Mouse (Mus musculus) testis, adult 2 months (tissue): ENCODE measurements around the gene Tsc2. TPM values are rescaled to one million over a fixed set of nuclear protein-coding genes. Genes with fewer than 3 reads are reported as not detected.

ENCODE experiments used
- H3K27ac ChIP-seq: fragments of 200-500 bp; 2 replicates; pipeline ENCODE4 v1.5.1; 2012; ENCODE audit warnings: low read depth, low read length; ENCODE audit not compliant: control insufficient read depth, insufficient read depth
- H3K27me3 ChIP-seq: fragments of 200-500 bp; 2 replicates; pipeline ENCODE4 v1.6.1; 2012; ENCODE audit warnings: mild to moderate bottlenecking, low read length, moderate library complexity; ENCODE audit not compliant: control insufficient read depth, insufficient read depth
- H3K36me3 ChIP-seq: fragments of 200-500 bp; 2 replicates; pipeline ENCODE4 v1.6.1; 2012; ENCODE audit warnings: mild to moderate bottlenecking, low read length; ENCODE audit not compliant: control insufficient read depth, insufficient read depth
- H3K4me1 ChIP-seq: fragments of 200-500 bp; 2 replicates; pipeline ENCODE4 v1.6.1; 2012; ENCODE audit warnings: low read length; ENCODE audit not compliant: control insufficient read depth, insufficient read depth
- H3K4me3 ChIP-seq: fragments of 200-500 bp; 2 replicates; pipeline ENCODE4 v1.5.1; 2012; ENCODE audit warnings: low read depth, mild to moderate bottlenecking, low read length, moderate library complexity, mixed read lengths; ENCODE audit not compliant: control insufficient read depth
- CTCF ChIP-seq: fragments of 200-500 bp; IDR thresholded peaks from 2 replicates; pipeline ENCODE4 v1.5.1; 2012; ENCODE audit warnings: low read depth, mild to moderate bottlenecking, inconsistent platforms, low read length, moderate library complexity; ENCODE audit not compliant: control insufficient read depth, insufficient read depth, insufficient replicate concordance
- POLR2A ChIP-seq: fragments of 200-500 bp; IDR thresholded peaks from 2 replicates; pipeline ENCODE4 v1.6.1; 2012; ENCODE audit warnings: low read depth, mild to moderate bottlenecking, inconsistent platforms, low read length, moderate library complexity; ENCODE audit not compliant: control insufficient read depth
- polyA plus RNA-seq: library from polyadenylated mRNA; depleted of rRNA; stranded (reverse); fragments of >200 nt; gene quantifications from 2 replicates; pipeline ENCODE4 v1.2.3, GENCODE M21; 2012

Gene Tsc2
- polyA plus RNA-seq, 1 experiment = 41.6 TPM

- TF ChIP-seq CTCF = no peak
- no peak; the same call in 1 of the 2 replicates for TF ChIP-seq POLR2A
- no peaks in the 10 kb centered on the region for H3K27me3 ChIP-seq
These were observed 501 bp upstream of the Tsc2 start for GRCm38 (mm10) chr17:24632813-24633449.

GRCm38 (mm10) chr17:24630072-24630471, 2.4 kb downstream of the Tsc2 start:
- H3K4me1 ChIP-seq = peaks cover 13% of the 10 kb centered on the region
- H3K36me3 ChIP-seq = no peaks in the 10 kb centered on the region
- TF ChIP-seq POLR2A = no peak
- no peaks in the 10 kb centered on the region for H3K27me3 ChIP-seq
- H3K27ac ChIP-seq = no peak overlapping the region
- H3K4me3 ChIP-seq = no peak overlapping the region

More at GRCm38 (mm10) chr17:24632813-24633449, 501 bp upstream of the Tsc2 start:
- H3K4me1 ChIP-seq = peaks cover 13% of the 10 kb centered on the region
- peak overlapping the region; percentile 75 for H3K27ac ChIP-seq
- no peaks in the 10 kb centered on the region for H3K36me3 ChIP-seq
- H3K4me3 ChIP-seq = peak overlapping the region; percentile 86

GRCm38 (mm10) chr17:24628646-24629045, 3.8 kb downstream of the Tsc2 start:
- Histone ChIP-seq H3K36me3 (no peaks in the 10 kb centered on the region), H3K27ac (no peak overlapping the region)
- TF ChIP-seq CTCF = peak; percentile 96; the same call in 1 of the 2 replicates
- TF ChIP-seq POLR2A = no peak

GRCm38 (mm10) chr17:24625472-24625871, 7.0 kb downstream of the Tsc2 start:
- H3K4me1 ChIP-seq = no peaks in the 10 kb centered on the region
- no peak overlapping the region for H3K4me3 ChIP-seq
- H3K36me3 ChIP-seq = no peaks in the 10 kb centered on the region
- H3K27ac ChIP-seq = no peak overlapping the region
- no peaks in the 10 kb centered on the region for H3K27me3 ChIP-seq
- TF ChIP-seq CTCF = no peak
- TF ChIP-seq POLR2A = no peak

More at GRCm38 (mm10) chr17:24628646-24629045, 3.8 kb downstream of the Tsc2 start:
- Histone ChIP-seq H3K4me3 (no peak overlapping the region), H3K4me1 (peaks cover 13% of the 10 kb centered on the region), H3K27me3 (no peaks in the 10 kb centered on the region)

- no peaks in the 10 kb centered on the region for H3K4me1 ChIP-seq
- no peak overlapping the region for H3K27ac ChIP-seq
- TF ChIP-seq POLR2A (no peak), CTCF (no peak)
- no peaks in the 10 kb centered on the region for H3K27me3 ChIP-seq
- H3K36me3 ChIP-seq = no peaks in the 10 kb centered on the region
- no peak overlapping the region for H3K4me3 ChIP-seq
These were observed 14.8 kb downstream of the Tsc2 start for GRCm38 (mm10) chr17:24617561-24618194.

GRCm38 (mm10) chr17:24610711-24611110, 21.7 kb downstream of the Tsc2 start:
- H3K4me3 ChIP-seq = no peak overlapping the region
- no peak overlapping the region for H3K27ac ChIP-seq
- H3K36me3 ChIP-seq = no peaks in the 10 kb centered on the region
- H3K27me3 ChIP-seq = no peaks in the 10 kb centered on the region
- no peaks in the 10 kb centered on the region for H3K4me1 ChIP-seq
- TF ChIP-seq POLR2A (no peak), CTCF (no peak)

- H3K4me3 ChIP-seq = no peak overlapping the region
- no peaks in the 10 kb centered on the region for H3K27me3 ChIP-seq
- no peak overlapping the region for H3K27ac ChIP-seq
- TF ChIP-seq CTCF (no peak), POLR2A (no peak)
- H3K36me3 ChIP-seq = no peaks in the 10 kb centered on the region
- no peaks in the 10 kb centered on the region for H3K4me1 ChIP-seq
These were observed 23.6 kb downstream of the Tsc2 start for GRCm38 (mm10) chr17:24608874-24609273.

- Histone ChIP-seq H3K36me3 (no peaks in the 10 kb centered on the region), H3K27me3 (no peaks in the 10 kb centered on the region), H3K4me3 (no peak overlapping the region), H3K4me1 (no peaks in the 10 kb centered on the region), H3K27ac (no peak overlapping the region)
- TF ChIP-seq CTCF (no peak), POLR2A (no peak)
These were observed 24.1 kb downstream of the Tsc2 start for GRCm38 (mm10) chr17:24608370-24608769.
